Mouse (Mus musculus) T-helper 2 cell (primary cell): ENCODE measurements around the gene Cpxm2.

Experiments used
- in situ Hi-C: fragments of 300-600 bp; cut with MboI, MseI; formaldehyde crosslinking; loops from one replicate; pipeline ENCODE4 v1.15.1; 2025; ENCODE audit warnings: high pct_unique_total_duplicates

Cpxm2 gene

GRCm38 (mm10) chr7:132153725-132154147 lies 803 bp downstream of the Cpxm2 start:
- in situ Hi-C loops = no loop called here

- in situ Hi-C loops = no loop called here
Observed at GRCm38 (mm10) chr7:132145227-132145800, 9.2 kb downstream of the Cpxm2 start.

- in situ Hi-C loops = no loop called here
Observed at GRCm38 (mm10) chr7:132128687-132129086, 25.9 kb downstream of the Cpxm2 start.

GRCm38 (mm10) chr7:132124948-132125347 lies 29.6 kb downstream of the Cpxm2 start:
- in situ Hi-C loops = no loop called here

- in situ Hi-C loops = no loop called here
Observed at GRCm38 (mm10) chr7:132123211-132123610, 31.3 kb downstream of the Cpxm2 start.

- in situ Hi-C loops = no loop called here
Observed at GRCm38 (mm10) chr7:132119817-132120216, 34.7 kb downstream of the Cpxm2 start.

GRCm38 (mm10) chr7:132111770-132112169 lies 42.8 kb downstream of the Cpxm2 start:
- in situ Hi-C loops = no loop called here

GRCm38 (mm10) chr7:132110308-132110707 lies 44.2 kb downstream of the Cpxm2 start:
- in situ Hi-C loops = no loop called here

GRCm38 (mm10) chr7:132106891-132107290 lies 47.6 kb downstream of the Cpxm2 start:
- in situ Hi-C loops = no loop called here

- in situ Hi-C loops = no loop called here
Observed at GRCm38 (mm10) chr7:132105326-132105725, 49.2 kb downstream of the Cpxm2 start.

GRCm38 (mm10) chr7:132098441-132098840 lies 56.1 kb downstream of the Cpxm2 start:
- in situ Hi-C loops = no loop called here

- in situ Hi-C loops = no loop called here
Observed at GRCm38 (mm10) chr7:132094666-132095065, 59.9 kb downstream of the Cpxm2 start.

- in situ Hi-C loops = no loop called here
Observed at GRCm38 (mm10) chr7:132091551-132091950, 63.0 kb downstream of the Cpxm2 start.

- in situ Hi-C loops = loop anchor here (10.0 kb wide), 1 partner anchor 1716 kb away; no protein-coding TSS in a partner anchor
Observed at GRCm38 (mm10) chr7:132088606-132089005, 65.9 kb downstream of the Cpxm2 start.

GRCm38 (mm10) chr7:132088181-132088580 lies 66.4 kb downstream of the Cpxm2 start:
- in situ Hi-C loops = loop anchor here (10.0 kb wide), 1 partner anchor 1717 kb away; no protein-coding TSS in a partner anchor

GRCm38 (mm10) chr7:132075825-132076224 lies 78.7 kb downstream of the Cpxm2 start:
- in situ Hi-C loops = no loop called here

- in situ Hi-C loops = no loop called here
Observed at GRCm38 (mm10) chr7:132074503-132074902, 80.0 kb downstream of the Cpxm2 start.

GRCm38 (mm10) chr7:132070877-132071625 lies 83.5 kb downstream of the Cpxm2 start:
- in situ Hi-C loops = no loop called here

- in situ Hi-C loops = no loop called here
Observed at GRCm38 (mm10) chr7:132067951-132068350, 86.6 kb downstream of the Cpxm2 start.

GRCm38 (mm10) chr7:132067511-132067910 lies 87.0 kb downstream of the Cpxm2 start:
- in situ Hi-C loops = no loop called here

GRCm38 (mm10) chr7:132060116-132060515 lies 94.4 kb downstream of the Cpxm2 start:
- in situ Hi-C loops = no loop called here

- in situ Hi-C loops = no loop called here
Observed at GRCm38 (mm10) chr7:132056565-132056964, 98.0 kb downstream of the Cpxm2 start.

- in situ Hi-C loops = no loop called here
Observed at GRCm38 (mm10) chr7:132046662-132047061, 107.9 kb downstream of the Cpxm2 start.
